Mouse (Mus musculus) ES-E14 (cell line): Measurements from ENCODE around the gene Ttc27.

ENCODE experiments used
- HCFC1 ChIP-seq: IDR thresholded peaks from 2 replicates; pipeline ENCODE4 v1.6.1; 2012; ENCODE audit warnings: low read length, inconsistent platforms, borderline replicate concordance; ENCODE audit not compliant: insufficient read depth
- ZC3H11A ChIP-seq: IDR thresholded peaks from 2 replicates; pipeline ENCODE4 v1.6.1; 2012; ENCODE audit warnings: low read depth, mild to moderate bottlenecking, inconsistent platforms, low read length, borderline replicate concordance

GRCm38 (mm10) chr17:74673251-74673650, 44.3 kb upstream of the Ttc27 start:
- TF ChIP-seq HCFC1 (no peak), ZC3H11A (no peak)
